Mouse (Mus musculus) kidney, embryonic 16.5 days (tissue): Measurements from ENCODE around the gene Zfp809. TPM values are rescaled to one million over a fixed set of nuclear protein-coding genes. Genes with fewer than 3 reads are reported as not detected.
A peak's percentile ranks its signal among the peaks of the same experiment; 100 is the strongest.

Experiments
- ATAC-seq: fragments of 200-750 bp; cut with Nextera tagmentation; 2 replicates; pipeline ENCODE4 v1.8.0; 2017; ENCODE audit warnings: moderate TSS enrichment; ENCODE audit not compliant: low FRiP score, low TSS enrichment
- H3K27ac ChIP-seq: fragments of 300-500 bp; sonication (generic); 2 replicates; pipeline ENCODE4 v1.5.1; 2014; ENCODE audit warnings: low read length
- H3K27me3 ChIP-seq: fragments of 300-500 bp; sonication (generic); 2 replicates; pipeline ENCODE4 v1.6.1; 2014; ENCODE audit warnings: low read length, control low read depth, mixed read lengths; ENCODE audit not compliant: insufficient read depth
- H3K36me3 ChIP-seq: fragments of 300-500 bp; sonication (generic); 2 replicates; pipeline ENCODE4 v1.6.1; 2014; ENCODE audit warnings: low read length, control low read depth, mixed read lengths; ENCODE audit not compliant: insufficient read depth
- H3K4me1 ChIP-seq: fragments of 300-500 bp; sonication (generic); 2 replicates; pipeline ENCODE4 v1.6.1; 2014; ENCODE audit warnings: low read length, control low read depth, mixed read lengths; ENCODE audit not compliant: insufficient read depth
- H3K4me2 ChIP-seq: fragments of 300-500 bp; sonication (generic); replicated peaks from 2 replicates; pipeline ENCODE4 v1.6.1; 2014; ENCODE audit warnings: low read depth, low read length
- H3K4me3 ChIP-seq: fragments of 300-500 bp; sonication (generic); 2 replicates; pipeline ENCODE4 v1.5.1; 2014; ENCODE audit warnings: mild to moderate bottlenecking, low read length
- H3K9ac ChIP-seq: fragments of 300-500 bp; sonication (generic); replicated peaks from 2 replicates; pipeline ENCODE4 v1.6.1; 2014; ENCODE audit warnings: low read length
- H3K9me3 ChIP-seq: fragments of 300-500 bp; sonication (generic); 2 replicates; pipeline ENCODE4 v1.6.1; 2016; ENCODE audit warnings: low read length, control low read depth
- WGBS: fragments of 180-500 bp; shearing (Covaris S2); extraction: QIAGEN DNeasy Blood & Tissue Kit; methylation state at CpG from one replicate; pipeline ENCODE4 v1.1.7; 2014; 5-methylcytosine and 5-hydroxymethylcytosine counted together
- polyA plus RNA-seq: library from polyadenylated mRNA; unstranded; fragments of >200 nt; fragmentation: Nextera tagmentation; extraction: Ambion mirVana; gene quantifications from 2 replicates; pipeline ENCODE4 v1.2.1, GENCODE M21; 2015

Zfp809 gene
- polyA plus RNA-seq, 1 experiment from 2014 or later, result 20.0 TPM

GRCm38 (mm10) chr9:22260092-22260422, 34.5 kb downstream of the Zfp809 start:
- H3K36me3 ChIP-seq, result peaks cover 17% of the 10 kb centered on the region
- WGBS, result 25% methylated on average over 3 of the region's 3 CpGs
- H3K27me3 ChIP-seq, result no peaks in the 10 kb centered on the region
- H3K9me3 ChIP-seq, result peaks cover 9% of the 10 kb centered on the region
- no peak for ATAC-seq
- no peaks in the 10 kb centered on the region for H3K4me1 ChIP-seq
- H3K9ac ChIP-seq, result no peak overlapping the region; the same call in 1 of the 2 replicates
- H3K27ac ChIP-seq, result no peak overlapping the region
- peak overlapping the region; percentile 76 for H3K4me3 ChIP-seq
- H3K4me2 ChIP-seq, result peak overlapping the region; percentile 77

GRCm38 (mm10) chr9:22261594-22261993, 36.1 kb downstream of the Zfp809 start:
- Histone ChIP-seq H3K27ac (no peak overlapping the region), H3K4me3 (no peak overlapping the region), H3K36me3 (peaks cover 1% of the 10 kb centered on the region; the same call in 1 of the 2 replicates), H3K9ac (no peak overlapping the region), H3K4me2 (no peak overlapping the region), H3K4me1 (no peaks in the 10 kb centered on the region), H3K9me3 (no peaks in the 10 kb centered on the region), H3K27me3 (no peaks in the 10 kb centered on the region)
- WGBS, result 68% methylated on average over 1 of the region's 1 CpGs
- ATAC-seq, result no peak

DNA sequence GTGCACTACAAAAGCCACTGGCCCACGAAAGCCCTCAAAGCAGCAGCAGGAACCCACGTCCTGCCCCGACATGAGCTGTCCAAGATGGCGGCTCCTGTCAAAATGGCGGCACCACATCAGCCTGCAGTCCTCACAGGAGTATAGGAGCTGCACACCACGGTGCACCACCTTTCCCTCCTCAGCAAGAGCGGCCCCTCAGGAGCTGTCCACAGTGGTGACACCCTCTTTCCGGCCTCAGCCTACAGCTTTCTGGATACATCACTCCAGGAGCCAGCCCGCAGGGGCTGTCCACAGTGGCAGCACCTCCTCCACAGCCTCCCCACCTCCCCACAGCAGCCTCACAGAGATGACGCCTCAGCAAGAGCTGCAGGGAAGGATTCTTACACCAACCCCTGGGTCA, 37.1 kb downstream of the Zfp809 start:
- no peaks in the 10 kb centered on the region for H3K27me3 ChIP-seq
- WGBS, result 78% methylated on average over 10 of the region's 10 CpGs
- H3K27ac ChIP-seq, result no peak overlapping the region

GRCm38 (mm10) chr9:22268886-22269285, 43.4 kb downstream of the Zfp809 start:
- H3K4me2 ChIP-seq, result no peak overlapping the region
- WGBS, result 93% methylated on average over 1 of the region's 1 CpGs
- ATAC-seq, result no peak
- no peak overlapping the region for H3K9ac ChIP-seq
- no peaks in the 10 kb centered on the region for H3K27me3 ChIP-seq
- H3K9me3 ChIP-seq, result peaks cover 13% of the 10 kb centered on the region
- H3K27ac ChIP-seq, result no peak overlapping the region
- H3K4me1 ChIP-seq, result no peaks in the 10 kb centered on the region
- H3K4me3 ChIP-seq, result no peak overlapping the region
- peaks cover 6% of the 10 kb centered on the region; the same call in 1 of the 2 replicates for H3K36me3 ChIP-seq

More for the DNA sequence above, 37.1 kb downstream of the Zfp809 start:
- H3K36me3 ChIP-seq, result no peaks in the 10 kb centered on the region
- no peak overlapping the region for H3K4me3 ChIP-seq
- peaks cover 3% of the 10 kb centered on the region; the same call in 1 of the 2 replicates for H3K9me3 ChIP-seq
- H3K4me2 ChIP-seq, result no peak overlapping the region
- H3K9ac ChIP-seq, result no peak overlapping the region
- H3K4me1 ChIP-seq, result no peaks in the 10 kb centered on the region
- ATAC-seq, result no peak

GRCm38 (mm10) chr9:22278733-22279132, 53.2 kb downstream of the Zfp809 start:
- Histone ChIP-seq H3K27ac (no peak overlapping the region), H3K4me3 (no peak overlapping the region), H3K9ac (no peak overlapping the region), H3K4me2 (no peak overlapping the region), H3K4me1 (no peaks in the 10 kb centered on the region), H3K27me3 (no peaks in the 10 kb centered on the region), H3K36me3 (peaks cover 81% of the 10 kb centered on the region), H3K9me3 (peaks cover 69% of the 10 kb centered on the region)
- ATAC-seq, result no peak
- WGBS, result 96% methylated on average over 4 of the region's 4 CpGs

Other genes with a start within 250 kb of the Zfp809 start
- 33.9 and 34.2 TPM in 2 replicates for gene Rgl3, start 236.3 kb upstream of the Zfp809 start, polyA plus RNA-seq
- 1.9 TPM in 2 replicates for gene Ccdc151, start 223.1 kb upstream of the Zfp809 start, polyA plus RNA-seq
- 157 and 161 TPM in 2 replicates for gene Prkcsh, start 222.9 kb upstream of the Zfp809 start, polyA plus RNA-seq
- gene Elavl3, start 173.7 kb upstream of the Zfp809 start, polyA plus RNA-seq, result 0.10 and 0.37 TPM in 2 replicates
- not detected in 2 replicates for gene Gm49318, start 154.5 kb upstream of the Zfp809 start, polyA plus RNA-seq
- gene Zfp653, start 154.3 kb upstream of the Zfp809 start, polyA plus RNA-seq, result 11.6 and 14.2 TPM in 2 replicates
- 54.4 and 62.7 TPM in 2 replicates for gene Ecsit, start 140.3 kb upstream of the Zfp809 start, polyA plus RNA-seq
- gene Cnn1, start 126.5 kb upstream of the Zfp809 start, polyA plus RNA-seq, result 13.3 and 49.9 TPM in 2 replicates
- gene Elof1, start 108.5 kb upstream of the Zfp809 start, polyA plus RNA-seq, result 195 and 203 TPM in 2 replicates
- 5.8 and 6.7 TPM in 2 replicates for gene Acp5, start 90.0 kb upstream of the Zfp809 start, polyA plus RNA-seq
- gene Pigyl, start 68.9 kb upstream of the Zfp809 start, polyA plus RNA-seq, result 70.2 and 72.4 TPM in 2 replicates
- 0.20 and 0.32 TPM in 2 replicates for gene Zfp872, start 37.6 kb upstream of the Zfp809 start, polyA plus RNA-seq
- gene Zfp599, start 34.2 kb downstream of the Zfp809 start, polyA plus RNA-seq, result 4.9 and 5.2 TPM in 2 replicates
- 20.7 and 23.0 TPM in 2 replicates for gene Zfp810, start 81.9 kb downstream of the Zfp809 start, polyA plus RNA-seq
- 45.9 and 48.1 TPM in 2 replicates for gene Anln, start 163.5 kb downstream of the Zfp809 start, polyA plus RNA-seq
- 4.3 and 4.8 TPM in 2 replicates for gene 9530077C05Rik, start 185.8 kb downstream of the Zfp809 start, polyA plus RNA-seq
- gene Gm17545, start 228.6 kb downstream of the Zfp809 start, polyA plus RNA-seq, result not detected in 2 replicates
- 56.0 and 64.3 TPM in 2 replicates for gene Rp9, start 244.0 kb downstream of the Zfp809 start, polyA plus RNA-seq